Mouse (Mus musculus): ENCODE data around the gene Ulk4. TPM values are rescaled to one million over a fixed set of nuclear protein-coding genes. Genes with fewer than 3 reads are reported as not detected.
"Not testable (repeated sequence)": the region's sequence is repeated elsewhere in the genome, so short reads cannot be mapped to it uniquely, and the experiment has no call there.

The Ulk4 gene
- total RNA-seq, 2 experiments from 2014 or later: 0.22 to 0.46 TPM

DNA sequence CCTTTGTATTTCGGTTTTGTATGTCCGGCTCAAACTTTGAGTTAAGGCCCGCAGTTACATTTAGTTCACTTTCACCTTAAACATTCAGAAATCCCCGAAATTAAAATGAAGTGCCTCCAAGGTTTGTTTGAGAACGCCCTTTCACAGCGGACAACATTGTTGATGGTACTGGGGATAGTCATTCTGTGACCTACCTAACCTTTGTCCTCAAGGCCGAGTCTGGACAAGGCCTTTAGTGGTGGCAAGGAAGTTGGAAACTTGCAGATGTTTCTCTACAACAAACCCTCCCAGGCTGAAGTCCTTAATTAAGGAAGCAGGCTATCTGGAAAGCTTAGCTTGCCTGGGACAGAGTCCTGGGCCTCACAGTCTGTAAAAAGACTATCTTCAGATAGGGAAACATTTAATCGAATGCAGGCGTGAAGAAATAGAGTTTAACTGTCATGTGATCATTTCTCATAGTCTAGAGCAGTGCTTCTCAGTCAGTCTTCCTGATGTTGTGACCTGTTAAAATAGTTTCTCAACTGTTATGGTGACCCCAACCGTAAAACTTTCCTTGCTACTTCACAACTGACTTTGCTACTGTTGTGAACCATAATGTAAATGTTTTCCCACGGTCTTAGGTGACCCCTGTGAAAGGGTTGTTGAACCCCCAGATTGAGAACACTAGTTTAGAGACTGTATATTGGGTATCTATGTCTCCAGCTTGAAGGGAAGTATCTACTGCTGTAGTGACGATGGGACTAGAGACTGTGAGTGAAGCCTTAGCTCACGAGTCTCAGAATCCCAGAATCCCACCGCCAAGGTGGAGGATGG, 342.0 kb downstream of the Ulk4 start:
- DNase-seq: peak; percentile 48 to 54

DNA sequence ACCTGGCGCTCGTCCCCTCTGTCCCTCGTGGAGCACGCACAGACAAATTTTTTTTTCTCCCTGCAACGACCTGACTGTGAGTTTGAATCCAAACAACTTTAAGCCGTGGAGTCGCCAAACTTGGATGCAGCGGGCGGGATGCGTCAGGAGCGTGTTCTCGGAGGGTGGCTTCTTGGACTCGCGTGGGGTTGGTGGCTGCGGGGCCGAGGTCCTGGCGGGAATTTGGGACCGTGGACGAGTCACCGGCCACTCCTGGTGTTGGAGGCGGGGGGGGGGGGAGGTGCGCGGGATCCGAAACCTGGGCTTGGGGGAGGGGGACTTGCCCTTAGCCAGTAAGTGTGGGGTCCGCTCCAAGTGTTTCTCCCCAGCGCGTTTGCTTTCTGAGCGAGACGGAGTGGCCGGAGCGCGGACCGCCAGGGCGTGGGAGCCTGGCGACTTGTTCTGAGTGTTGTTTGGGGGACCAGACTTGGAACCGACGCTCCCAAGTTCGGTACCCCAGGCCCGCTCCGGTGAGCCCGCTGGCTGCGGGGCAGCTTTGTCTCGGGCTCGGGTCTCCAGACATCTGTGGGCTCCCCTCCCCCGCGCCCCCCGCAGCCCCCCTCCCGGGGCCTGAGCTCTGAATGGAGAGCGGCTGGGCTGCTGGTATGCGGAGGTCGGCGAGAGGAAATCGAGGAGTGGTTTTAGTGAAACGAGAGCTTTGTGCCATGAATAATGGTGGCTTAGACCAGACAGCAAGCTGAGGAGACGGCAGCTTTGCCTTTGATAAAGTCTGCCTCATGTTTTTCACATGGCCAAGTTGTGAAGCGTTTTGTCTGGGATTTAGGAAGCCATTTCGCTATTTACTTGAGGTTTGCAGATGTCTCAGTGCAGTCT, 342.9 kb downstream of the Ulk4 start:
- DNase-seq: peak; percentile 41 to 65

DNA sequence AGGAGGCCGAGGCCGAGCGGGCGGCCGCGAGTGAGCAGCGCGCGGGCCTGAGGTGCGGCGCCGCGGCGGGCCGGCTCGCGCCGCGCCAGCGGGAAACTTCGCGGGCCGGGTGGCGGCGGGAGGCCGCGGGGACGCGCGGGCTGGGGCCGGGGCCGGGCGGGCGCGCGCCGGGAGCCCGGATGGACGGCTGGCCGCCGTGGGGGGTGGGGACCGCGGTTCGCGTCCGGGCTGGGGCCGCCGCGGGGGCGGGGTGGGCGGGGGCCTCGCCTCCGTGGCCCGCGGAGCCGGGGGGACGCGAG, 343.5 kb downstream of the Ulk4 start:
- no peak for DNase-seq

DNA sequence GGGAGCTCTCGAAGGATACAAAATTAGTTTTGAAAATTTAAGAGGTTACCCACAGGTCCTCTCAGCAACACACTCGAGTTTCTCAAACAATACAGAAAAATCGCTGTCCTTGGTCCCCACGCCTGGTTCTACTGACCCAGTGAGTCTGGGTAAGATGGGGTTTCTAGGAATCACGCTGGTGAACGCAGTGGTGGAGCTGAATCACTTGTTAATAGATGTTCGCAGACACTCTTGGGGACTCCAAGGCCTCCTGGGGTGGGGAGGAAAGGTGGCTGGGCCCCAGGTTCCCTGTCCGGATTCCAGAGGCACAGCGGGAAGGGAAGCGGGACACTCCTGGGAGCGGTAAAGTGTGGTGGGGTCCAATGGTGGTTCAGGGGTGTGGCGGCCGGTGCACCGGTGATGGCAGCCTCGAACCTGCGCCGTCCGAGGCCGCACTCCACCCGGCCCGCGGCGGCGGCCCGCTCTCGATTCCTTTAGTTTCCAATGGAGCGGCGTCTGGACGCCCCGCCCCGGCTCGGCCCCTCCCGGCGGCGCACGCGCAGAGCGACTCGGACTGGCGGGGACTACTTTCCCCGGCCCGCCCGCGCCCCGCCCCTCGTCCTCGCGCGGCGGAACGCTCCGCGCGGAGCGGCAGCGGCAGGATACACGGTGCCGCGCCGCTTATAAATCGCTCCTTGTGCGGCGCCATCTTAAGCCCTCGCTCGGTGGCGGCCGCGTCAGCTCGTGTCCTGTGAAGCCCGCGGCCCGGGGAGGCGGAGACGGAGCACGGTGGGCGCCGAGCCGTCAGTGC, 344.0 kb downstream of the Ulk4 start:
- DNase-seq: peak; percentile 97

DNA sequence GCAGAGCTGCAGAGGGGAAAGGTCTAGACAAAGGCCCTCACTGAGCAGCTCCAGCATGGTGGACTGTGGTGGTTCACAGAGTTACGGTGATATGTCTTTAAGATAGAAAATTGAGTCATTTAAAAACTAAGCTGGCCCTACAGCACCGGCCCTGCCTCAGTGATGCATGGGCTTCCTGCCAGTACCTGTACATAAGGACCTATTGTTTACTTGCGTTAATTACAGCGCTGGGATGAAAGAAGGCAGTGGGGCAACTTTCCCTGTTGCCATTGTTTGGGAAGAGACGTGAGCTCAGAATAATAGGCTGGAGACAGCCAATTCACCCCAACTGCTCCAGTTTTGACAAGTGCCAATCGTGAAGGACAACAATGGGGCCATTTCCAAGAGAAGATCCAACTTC, 344.6 kb downstream of the Ulk4 start:
- no peak for DNase-seq

DNA sequence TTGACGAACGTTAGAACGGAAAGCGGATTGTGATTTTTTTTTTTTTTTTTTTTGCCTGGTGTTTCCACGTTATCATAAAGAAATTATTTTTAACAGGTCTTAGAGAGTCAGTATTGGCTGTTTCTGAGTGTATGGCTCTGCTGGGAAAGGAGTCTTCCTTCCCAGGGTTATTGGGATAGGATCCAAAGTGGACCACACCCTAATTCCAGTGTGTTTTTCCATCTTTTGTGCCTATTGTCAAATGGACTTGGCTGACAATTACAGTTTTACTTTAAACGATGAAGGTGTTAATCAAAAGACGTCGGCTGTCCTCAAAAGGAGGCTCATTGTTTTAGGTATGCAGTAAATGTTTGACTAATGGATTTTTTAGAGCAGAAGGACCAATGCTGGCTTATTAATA, 346.2 kb downstream of the Ulk4 start:
- DNase-seq: peak in 1 of 2 experiments; percentile 60

DNA sequence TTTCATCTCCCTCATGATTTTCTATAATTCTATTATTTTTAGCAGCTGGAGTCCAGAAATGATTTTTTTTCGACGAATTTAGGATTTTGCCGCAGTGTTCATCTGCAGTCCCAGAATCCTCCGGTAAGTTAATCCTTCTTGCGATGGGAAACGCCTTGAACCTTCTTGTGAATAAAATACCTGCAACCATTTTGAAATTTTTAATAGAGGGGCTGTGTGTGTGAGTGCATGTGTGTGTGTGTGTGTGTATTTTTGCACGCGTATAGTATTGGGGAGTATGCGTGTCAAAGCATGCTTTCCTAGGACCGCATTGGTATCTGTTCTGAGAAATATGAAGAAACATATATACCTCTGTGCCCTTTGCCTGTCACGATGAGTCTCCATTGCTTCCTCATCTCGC, 347.0 kb downstream of the Ulk4 start:
- DNase-seq: no peak

DNA sequence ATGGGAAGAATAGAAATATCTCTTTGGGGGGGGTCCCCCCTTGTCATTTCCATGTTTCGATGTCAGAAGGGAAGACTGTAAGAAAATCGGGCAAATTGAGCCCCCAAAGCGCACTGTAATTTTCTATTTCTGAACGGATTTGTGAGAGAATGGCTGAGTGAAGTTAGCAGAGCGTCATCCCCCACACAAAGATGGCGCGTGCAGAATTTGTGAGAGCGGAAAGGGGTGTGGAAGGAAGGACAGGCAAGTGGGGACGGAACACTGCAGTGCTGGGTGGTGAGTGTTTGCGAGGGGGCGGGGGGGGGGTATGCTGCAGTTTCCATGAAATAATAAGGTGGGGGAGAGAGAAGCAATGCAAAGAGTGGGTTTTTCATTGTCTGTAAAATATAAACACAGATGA, 347.9 kb downstream of the Ulk4 start, which contains the start of gene Ctnnb1:
Ctnnb1 (plus strand) TSS at position 136 of the 400 bp plus-strand sequence.
- DNase-seq: no peak

DNA sequence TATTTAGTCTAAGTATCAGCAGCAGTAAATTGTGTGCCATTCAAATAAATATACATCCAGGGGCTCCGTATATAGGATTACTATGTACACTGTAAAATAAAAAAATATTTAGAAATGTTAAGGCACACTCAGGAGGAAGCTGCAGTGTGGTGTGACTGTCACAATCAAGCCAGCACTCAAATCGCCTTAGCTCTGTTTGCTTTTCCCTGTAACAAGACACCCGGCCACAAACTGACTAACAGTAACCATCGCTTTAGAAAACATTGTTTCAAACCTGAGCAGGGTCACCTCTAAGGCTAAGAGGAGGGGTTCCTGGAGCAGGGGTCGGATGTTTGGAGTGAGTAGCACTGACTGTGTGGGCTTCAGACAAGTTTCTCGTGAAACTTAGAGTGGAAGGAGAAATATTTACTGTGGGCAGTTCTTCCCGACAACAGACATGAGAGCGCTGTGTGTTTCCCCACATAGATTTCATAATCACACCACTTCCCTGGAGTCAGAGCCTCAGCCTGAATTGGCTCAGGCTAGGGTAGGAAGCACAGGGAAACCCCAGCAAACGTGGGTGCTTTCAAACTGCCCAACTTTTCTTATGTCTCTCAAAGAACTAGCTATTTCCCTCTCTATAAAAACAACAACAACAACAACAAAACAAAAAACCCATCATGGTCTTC, 349.9 kb downstream of the Ulk4 start:
- no peak for DNase-seq

DNA sequence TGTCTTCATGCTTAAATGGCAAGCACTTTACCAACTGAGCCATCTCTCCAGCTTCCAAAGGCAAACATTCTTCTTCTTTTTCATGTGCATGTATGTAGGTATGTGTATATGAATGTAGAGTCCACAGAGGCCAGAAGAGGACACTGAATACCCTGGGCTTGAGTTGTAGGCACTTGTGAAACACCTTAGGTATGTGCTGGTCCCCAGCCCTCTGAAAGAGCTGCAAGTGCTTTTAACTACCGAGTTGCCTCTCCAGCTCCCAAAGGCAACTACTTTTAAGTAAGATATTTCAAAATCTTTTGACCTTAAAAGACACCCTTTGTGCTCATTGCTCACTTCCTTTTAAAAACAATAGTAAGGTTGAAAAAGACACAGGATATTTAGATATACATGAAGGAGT, 350.9 kb downstream of the Ulk4 start:
- DNase-seq: no peak

DNA sequence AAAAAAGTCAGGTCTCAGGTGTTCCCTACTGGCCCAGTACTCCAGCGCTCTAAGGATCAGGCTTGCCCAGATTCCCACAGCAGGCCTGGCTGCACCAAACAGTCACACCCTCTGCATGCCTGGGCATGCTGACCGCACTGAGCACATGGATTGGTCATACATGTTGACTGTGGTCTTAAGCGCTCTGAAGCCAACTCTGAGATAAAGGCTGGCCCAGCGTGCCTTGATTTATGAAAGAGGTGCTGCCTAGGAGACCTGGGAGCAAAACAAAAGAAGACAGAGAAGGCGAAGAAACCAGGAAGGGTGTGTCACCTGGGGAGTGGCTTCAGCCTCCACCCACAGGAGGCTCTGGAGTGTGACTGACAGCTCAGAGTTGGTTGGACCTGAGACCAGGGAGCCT, 357.9 kb downstream of the Ulk4 start:
- no peak for DNase-seq

DNA sequence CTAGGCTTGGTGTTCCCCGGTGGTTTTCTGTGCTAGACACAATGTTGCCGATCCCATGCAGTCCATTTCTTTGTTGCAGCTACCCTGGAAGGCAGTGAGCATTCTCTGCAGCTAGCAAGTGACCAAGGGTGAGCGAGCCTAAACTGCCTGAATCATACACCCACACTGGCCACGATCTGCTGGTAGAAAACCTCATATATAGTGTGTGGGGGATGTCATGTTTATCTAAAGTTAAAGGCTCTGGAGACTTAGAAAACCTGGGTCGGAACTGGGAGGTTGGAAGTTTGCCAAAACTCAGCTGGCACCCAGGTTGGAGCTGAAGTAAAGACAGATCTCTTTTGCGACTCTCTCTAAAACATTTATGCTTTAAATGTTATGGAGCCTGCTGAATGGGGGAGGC, 358.4 kb downstream of the Ulk4 start:
- DNase-seq: no peak

DNA sequence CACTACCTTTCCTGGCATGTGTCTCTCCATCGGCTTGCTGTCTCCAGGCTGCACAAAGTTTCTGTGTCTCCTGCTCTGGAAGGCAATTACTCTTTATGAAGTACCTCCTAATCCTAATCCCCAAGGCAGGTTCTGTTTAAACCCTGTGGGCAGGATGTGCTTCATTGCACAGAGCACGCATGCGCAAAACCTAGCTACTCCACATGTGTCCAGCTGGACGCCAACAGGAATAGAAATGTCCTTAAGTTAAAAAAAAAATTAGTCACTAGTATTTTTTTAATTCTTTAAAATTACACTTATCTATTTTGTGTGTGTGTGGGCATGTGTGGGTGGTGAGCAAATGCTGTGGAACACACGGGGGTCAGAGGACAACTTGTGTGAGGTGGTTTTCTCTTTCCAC, 358.8 kb downstream of the Ulk4 start:
- DNase-seq: no peak

DNA sequence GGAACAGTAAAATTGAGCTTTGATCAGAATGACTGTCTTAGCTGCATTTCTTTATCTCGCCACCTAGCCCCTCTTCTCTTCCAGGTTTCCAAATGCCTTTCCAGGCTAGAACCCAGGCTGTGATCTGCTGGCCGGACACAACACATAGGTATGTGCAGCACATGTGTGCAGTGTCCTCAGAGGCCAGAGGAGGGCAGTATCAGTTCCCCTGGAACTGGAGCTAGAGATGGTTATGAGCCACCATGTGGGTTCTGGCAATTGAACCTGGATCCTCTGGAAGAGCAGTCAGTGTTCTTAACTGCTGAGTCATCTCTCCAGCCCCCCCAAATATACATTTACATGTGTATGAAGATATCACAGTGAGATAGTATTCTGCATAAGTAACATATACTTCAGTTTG, 359.4 kb downstream of the Ulk4 start:
- not testable (repeated sequence) for DNase-seq

DNA sequence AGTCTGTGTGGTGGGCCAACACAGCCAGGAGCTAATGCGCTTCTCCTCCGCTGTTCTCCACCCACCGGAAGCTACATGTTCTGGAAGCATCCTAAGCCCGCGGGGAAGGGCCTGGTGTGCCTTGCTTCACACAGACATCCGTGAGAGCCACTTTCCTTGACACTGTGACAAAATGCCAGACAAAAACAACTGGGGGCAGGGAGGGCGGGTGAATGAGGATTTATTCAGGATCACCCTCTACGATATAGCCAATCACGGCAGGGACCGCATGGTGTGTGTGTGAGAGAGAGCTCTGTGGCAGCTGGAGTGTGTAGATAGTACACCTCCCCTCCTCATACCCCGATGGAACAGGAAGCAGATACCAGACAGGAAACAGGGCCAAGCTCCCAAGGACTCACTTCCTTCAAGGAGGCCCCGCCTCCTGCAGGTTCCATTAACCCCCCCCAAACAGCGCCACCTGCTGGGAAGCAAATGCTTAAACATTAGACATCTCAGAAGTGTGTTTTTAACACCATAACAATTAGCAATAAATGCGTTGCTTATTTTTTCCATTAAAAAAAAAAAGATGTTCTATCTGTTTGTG, 362.0 kb downstream of the Ulk4 start:
- peak; percentile 47 to 65 for DNase-seq

DNA sequence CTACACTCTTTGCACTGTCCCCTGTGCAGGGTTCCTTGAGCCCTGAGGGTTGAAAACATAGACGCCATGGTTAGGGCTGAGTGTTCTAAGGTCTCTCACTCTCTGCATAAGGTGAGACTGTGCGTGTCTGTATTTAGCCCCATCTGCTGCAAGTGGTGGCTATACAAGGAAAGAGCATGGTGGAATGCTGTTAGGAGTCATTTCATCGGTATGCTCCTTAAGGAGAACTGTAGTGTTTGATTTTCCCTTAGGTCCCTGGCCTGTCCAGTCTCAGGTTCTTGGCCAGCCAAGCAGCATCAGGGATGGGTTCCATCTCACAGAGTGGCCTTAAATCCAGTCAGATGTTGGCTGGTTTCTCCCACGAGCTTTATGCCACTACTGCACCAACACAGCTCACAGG, 362.6 kb downstream of the Ulk4 start:
- no peak for DNase-seq

DNA sequence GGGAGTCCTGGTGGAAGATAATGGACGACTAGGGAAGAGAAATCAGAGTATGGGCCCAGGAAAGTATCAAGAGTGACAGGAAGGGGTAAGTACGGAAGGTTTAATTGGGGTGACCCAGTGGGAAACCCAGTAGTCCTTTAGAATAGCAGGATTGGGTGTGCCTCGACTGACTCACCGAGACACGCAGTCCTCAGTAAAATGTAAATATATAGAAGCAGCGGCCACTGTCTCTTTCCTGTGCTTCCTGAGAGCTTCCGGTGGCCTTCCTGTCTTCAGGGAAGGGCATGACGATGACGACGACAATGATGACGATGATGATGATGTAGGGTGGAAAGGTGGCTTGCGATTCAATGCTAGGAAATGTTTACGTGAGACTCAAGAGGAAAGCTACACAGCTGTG, 363.8 kb downstream of the Ulk4 start:
- DNase-seq: no peak

DNA sequence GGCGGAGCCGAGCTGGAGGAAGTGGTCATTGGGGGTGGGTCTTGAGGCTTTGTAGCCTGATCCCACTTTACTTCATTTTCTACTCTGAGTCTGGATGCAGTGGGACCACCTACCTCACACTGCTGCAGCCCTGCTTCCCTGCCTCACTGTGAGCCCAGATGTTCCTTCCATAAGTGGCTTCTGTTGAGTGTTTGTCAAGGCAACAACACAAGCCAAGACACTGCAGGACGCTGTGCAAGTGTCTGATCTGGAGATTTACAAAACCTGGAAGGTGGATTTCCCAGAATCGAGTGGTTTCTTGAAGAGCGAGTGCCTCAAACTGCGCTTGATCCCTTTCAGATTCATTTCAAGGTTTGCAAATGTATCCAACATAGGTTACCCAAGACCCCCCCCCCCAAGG, 368.5 kb downstream of the Ulk4 start:
- no peak for DNase-seq

Data from heart, adult 18-20 months (tissue).